Mouse (Mus musculus): ENCODE results near the gene Ddn. TPM values are rescaled to one million over a fixed set of nuclear protein-coding genes. Genes with fewer than 3 reads are reported as not detected.

Gene Ddn
- 0.09 and 0.16 TPM in 2 replicates for polyA plus RNA-seq (2015; fragmentation: Nextera tagmentation; extraction: Ambion mirVana)

DNA sequence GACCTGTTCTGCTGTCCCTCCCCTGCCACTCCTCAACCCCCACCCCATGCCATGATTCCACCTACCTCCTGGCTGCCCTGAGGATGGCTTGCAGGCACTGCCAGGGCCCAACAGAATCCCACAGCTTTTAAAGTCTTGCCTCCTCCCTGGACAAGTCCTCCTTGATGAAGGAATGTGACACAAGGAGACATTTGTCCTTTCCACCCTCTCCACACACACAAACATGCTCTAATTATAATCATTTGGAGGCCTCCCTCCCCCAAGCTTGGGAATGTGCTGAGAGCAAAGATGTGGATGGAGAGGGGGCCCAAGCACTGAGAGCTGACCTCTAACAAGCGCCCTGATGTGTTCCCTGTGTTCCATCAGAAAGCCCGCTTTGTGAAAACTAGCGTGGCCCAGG, at the start of gene Ddn:
Ddn (minus strand) TSS at position 101 of the 400 bp plus-strand sequence.
- H3K9me3 ChIP-seq = no peaks in the 10 kb centered on the region
- ATAC-seq (ENCODE audit: extremely low read depth, insufficient number of reproducible peaks, low FRiP score, low TSS enrichment) = no peak
- H3K27me3 ChIP-seq (replicated peaks) = peaks cover 65% of the 10 kb centered on the region
- H3K36me3 ChIP-seq = peaks cover 39% of the 10 kb centered on the region
- peak within 1 kb of the TSS; percentile 76 for H3K9ac ChIP-seq
- 33% methylated on average over 3 of the region's 3 CpGs for WGBS
- H3K4me3 ChIP-seq = peak within 1 kb of the TSS; percentile 57
- peaks cover 51% of the 10 kb centered on the region for H3K4me1 ChIP-seq
- peak within 1 kb of the TSS; percentile 77 for H3K4me2 ChIP-seq
- no peak within 1 kb of the TSS for H3K27ac ChIP-seq (replicated peaks)

- no peaks in the 10 kb centered on the region for H3K27me3 ChIP-seq (replicated peaks)
- no peaks in the 10 kb centered on the region for H3K4me1 ChIP-seq
- H3K4me3 ChIP-seq = no peak overlapping the region
- no peak for ATAC-seq (ENCODE audit: extremely low read depth, insufficient number of reproducible peaks, low FRiP score, low TSS enrichment)
- no peaks in the 10 kb centered on the region for H3K9me3 ChIP-seq
- peaks cover 100% of the 10 kb centered on the region for H3K36me3 ChIP-seq
- no peak overlapping the region for H3K4me2 ChIP-seq
- 88% methylated on average over 16 of the region's 16 CpGs for WGBS
- H3K27ac ChIP-seq (replicated peaks) = no peak overlapping the region
- no peak overlapping the region for H3K9ac ChIP-seq
Measured at GRCm38 (mm10) chr15:98854214-98854613, 44.9 kb upstream of the Ddn start.

DNA sequence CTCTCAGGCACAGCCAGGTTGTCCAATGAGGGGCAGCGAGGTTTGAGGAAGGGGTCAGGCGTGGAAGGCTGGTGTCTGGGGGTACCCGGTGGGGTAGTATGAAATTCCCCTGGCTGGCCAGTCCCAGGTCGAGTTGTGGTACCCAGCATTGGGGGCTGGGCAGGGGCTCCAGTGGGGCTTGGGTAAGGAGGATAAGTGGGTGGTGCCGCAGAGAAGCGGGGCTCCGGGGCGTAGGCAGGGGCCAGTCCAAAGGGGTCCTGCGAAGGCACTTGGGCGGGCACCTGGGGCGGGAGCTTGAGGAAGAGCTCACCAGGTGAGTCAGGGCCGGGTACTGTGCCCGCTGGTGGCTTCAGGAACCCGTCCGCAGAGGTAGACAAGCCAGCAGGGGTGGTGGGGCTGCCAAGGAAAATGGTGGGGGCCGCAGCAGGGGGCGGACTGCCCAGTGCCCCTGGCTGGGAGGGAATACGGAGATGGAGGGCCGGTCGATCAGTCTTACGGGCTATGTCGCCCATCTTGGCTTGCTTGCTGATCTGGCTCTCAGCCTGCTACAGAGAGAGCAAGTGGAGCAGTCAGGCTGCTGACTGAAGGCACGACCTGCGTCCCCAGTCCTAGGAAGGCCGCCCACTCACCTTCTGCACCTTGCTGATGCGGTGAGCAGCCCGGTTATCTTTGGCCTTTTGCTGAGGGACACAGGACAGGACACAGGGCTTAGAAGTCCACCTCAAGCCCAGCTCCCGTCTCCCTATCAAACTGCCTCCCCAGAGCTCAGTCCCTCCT, 44.1 kb upstream of the Ddn start:
- Histone ChIP-seq H3K27ac (replicated peaks) (no peak overlapping the region), H3K36me3 (peaks cover 100% of the 10 kb centered on the region), H3K4me3 (no peak overlapping the region), H3K4me1 (no peaks in the 10 kb centered on the region), H3K9me3 (no peaks in the 10 kb centered on the region), H3K4me2 (no peak overlapping the region), H3K9ac (no peak overlapping the region), H3K27me3 (replicated peaks) (no peaks in the 10 kb centered on the region)
- ATAC-seq (ENCODE audit: extremely low read depth, insufficient number of reproducible peaks, low FRiP score, low TSS enrichment) = no peak
- WGBS = 89% methylated on average over 28 of the region's 28 CpGs

GRCm38 (mm10) chr15:98852733-98853132, 43.4 kb upstream of the Ddn start:
- no peak for ATAC-seq (ENCODE audit: extremely low read depth, insufficient number of reproducible peaks, low FRiP score, low TSS enrichment)
- 88% methylated on average over 9 of the region's 9 CpGs for WGBS
- H3K9me3 ChIP-seq = no peaks in the 10 kb centered on the region
- peaks cover 100% of the 10 kb centered on the region for H3K36me3 ChIP-seq
- no peak overlapping the region for H3K9ac ChIP-seq
- no peaks in the 10 kb centered on the region for H3K27me3 ChIP-seq (replicated peaks)
- no peaks in the 10 kb centered on the region for H3K4me1 ChIP-seq
- no peak overlapping the region for H3K27ac ChIP-seq (replicated peaks)
- no peak overlapping the region for H3K4me2 ChIP-seq
- no peak overlapping the region for H3K4me3 ChIP-seq

- Histone ChIP-seq H3K4me1 (no peaks in the 10 kb centered on the region), H3K4me3 (no peak overlapping the region), H3K4me2 (no peak overlapping the region), H3K27me3 (replicated peaks) (no peaks in the 10 kb centered on the region), H3K27ac (replicated peaks) (no peak overlapping the region), H3K36me3 (peaks cover 100% of the 10 kb centered on the region), H3K9ac (no peak overlapping the region), H3K9me3 (no peaks in the 10 kb centered on the region)
- 89% methylated on average over 9 of the region's 9 CpGs for WGBS
- no peak for ATAC-seq (ENCODE audit: extremely low read depth, insufficient number of reproducible peaks, low FRiP score, low TSS enrichment)
Measured at GRCm38 (mm10) chr15:98852071-98852470, 42.8 kb upstream of the Ddn start.

GRCm38 (mm10) chr15:98851229-98851818, 42.0 kb upstream of the Ddn start:
- peaks cover 100% of the 10 kb centered on the region for H3K36me3 ChIP-seq
- no peak for ATAC-seq (ENCODE audit: extremely low read depth, insufficient number of reproducible peaks, low FRiP score, low TSS enrichment)
- no peaks in the 10 kb centered on the region for H3K9me3 ChIP-seq
- no peaks in the 10 kb centered on the region for H3K4me1 ChIP-seq
- H3K9ac ChIP-seq = no peak overlapping the region
- H3K27me3 ChIP-seq (replicated peaks) = no peaks in the 10 kb centered on the region
- no peak overlapping the region for H3K4me3 ChIP-seq
- H3K27ac ChIP-seq (replicated peaks) = no peak overlapping the region
- no peak overlapping the region for H3K4me2 ChIP-seq
- WGBS = 90% methylated on average over 21 of the region's 21 CpGs

DNA sequence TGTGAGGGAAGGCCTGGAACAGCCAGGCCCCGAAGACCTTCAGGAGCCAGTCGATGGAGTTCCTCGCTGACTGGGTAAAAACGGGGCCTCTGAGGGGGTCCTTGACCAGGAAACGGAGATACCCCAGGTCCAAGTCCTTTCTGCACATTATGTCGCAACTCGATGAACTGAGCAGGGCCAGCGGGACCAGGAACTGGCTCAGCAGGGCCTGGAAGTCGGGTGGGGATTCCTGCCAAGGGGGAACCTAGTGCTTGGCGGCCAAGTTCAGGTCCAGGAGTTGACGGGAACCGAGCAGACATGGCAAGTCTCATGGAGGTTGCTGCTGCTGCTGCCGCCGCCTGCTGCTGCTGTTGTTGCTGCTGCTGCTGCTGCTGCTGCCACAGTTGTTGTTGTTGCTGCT, 41.4 kb upstream of the Ddn start:
- WGBS = 89% methylated on average over 14 of the region's 14 CpGs
- Histone ChIP-seq H3K27me3 (replicated peaks) (no peaks in the 10 kb centered on the region), H3K9me3 (no peaks in the 10 kb centered on the region), H3K9ac (no peak overlapping the region), H3K4me3 (no peak overlapping the region), H3K4me1 (no peaks in the 10 kb centered on the region), H3K36me3 (peaks cover 100% of the 10 kb centered on the region), H3K27ac (replicated peaks) (no peak overlapping the region), H3K4me2 (no peak overlapping the region)
- ATAC-seq (ENCODE audit: extremely low read depth, insufficient number of reproducible peaks, low FRiP score, low TSS enrichment) = no peak

- Histone ChIP-seq H3K4me2 (no peak overlapping the region), H3K9me3 (no peaks in the 10 kb centered on the region), H3K4me3 (no peak overlapping the region), H3K9ac (no peak overlapping the region), H3K27ac (replicated peaks) (no peak overlapping the region), H3K36me3 (peaks cover 100% of the 10 kb centered on the region), H3K27me3 (replicated peaks) (no peaks in the 10 kb centered on the region), H3K4me1 (no peaks in the 10 kb centered on the region)
- whole genome bisulfite sequencing = 86% methylated on average over 16 of the region's 16 CpGs
- no peak for ATAC-seq (ENCODE audit: extremely low read depth, insufficient number of reproducible peaks, low FRiP score, low TSS enrichment)
Measured at GRCm38 (mm10) chr15:98849956-98850600, 40.8 kb upstream of the Ddn start.

DNA sequence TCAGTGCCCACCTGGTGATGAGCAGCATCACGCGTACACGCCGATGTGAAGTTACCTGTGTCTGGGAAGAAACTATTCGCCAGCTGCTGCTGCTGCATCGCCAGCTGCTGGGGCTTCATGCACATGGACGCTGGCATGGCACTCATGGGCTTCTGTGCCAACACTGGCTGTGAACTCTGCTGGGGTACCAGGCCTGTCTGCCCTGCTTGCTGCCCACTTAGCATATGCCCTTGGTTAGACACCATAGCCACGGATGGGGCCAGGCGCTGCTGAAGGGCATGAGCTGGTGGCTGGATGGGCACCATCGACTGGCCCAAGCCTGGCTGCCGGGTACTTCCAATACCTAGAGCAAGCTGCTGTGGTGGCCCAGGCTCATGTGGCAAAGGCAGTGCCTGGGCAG, 39.9 kb upstream of the Ddn start:
- WGBS = 95% methylated on average over 11 of the region's 11 CpGs
- Histone ChIP-seq H3K4me2 (no peak overlapping the region), H3K9me3 (no peaks in the 10 kb centered on the region), H3K36me3 (peaks cover 100% of the 10 kb centered on the region), H3K27ac (replicated peaks) (no peak overlapping the region), H3K9ac (no peak overlapping the region), H3K4me3 (no peak overlapping the region), H3K27me3 (replicated peaks) (no peaks in the 10 kb centered on the region), H3K4me1 (no peaks in the 10 kb centered on the region)
- ATAC-seq (ENCODE audit: extremely low read depth, insufficient number of reproducible peaks, low FRiP score, low TSS enrichment) = no peak

DNA sequence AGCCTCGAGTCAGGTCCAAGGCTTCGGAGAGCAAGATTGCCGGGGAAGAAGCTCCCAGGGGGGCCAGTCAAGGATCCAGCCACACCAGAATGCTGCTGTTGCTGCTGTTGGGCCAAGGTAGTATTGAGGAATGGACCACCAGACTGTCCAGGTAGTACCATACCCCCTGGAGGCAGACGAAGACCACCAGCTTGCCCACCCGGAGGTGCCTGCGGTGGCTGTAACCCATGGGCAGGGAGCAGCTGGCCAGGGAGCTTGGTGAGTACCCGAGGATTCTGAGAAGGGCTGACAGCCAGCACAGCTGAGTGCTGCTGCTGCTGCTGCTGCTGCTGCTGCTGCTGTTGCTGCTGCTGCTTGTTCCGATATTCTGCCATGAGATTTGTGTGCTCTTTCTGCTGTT, 36.9 kb upstream of the Ddn start:
- Histone ChIP-seq H3K4me2 (no peak overlapping the region), H3K4me3 (no peak overlapping the region), H3K27me3 (replicated peaks) (no peaks in the 10 kb centered on the region), H3K36me3 (peaks cover 100% of the 10 kb centered on the region), H3K27ac (replicated peaks) (no peak overlapping the region), H3K9ac (no peak overlapping the region), H3K9me3 (no peaks in the 10 kb centered on the region), H3K4me1 (no peaks in the 10 kb centered on the region)
- ATAC-seq (ENCODE audit: extremely low read depth, insufficient number of reproducible peaks, low FRiP score, low TSS enrichment) = no peak
- WGBS = 89% methylated on average over 8 of the region's 8 CpGs

GRCm38 (mm10) chr15:98845149-98845548, 35.9 kb upstream of the Ddn start:
- Histone ChIP-seq H3K36me3 (peaks cover 100% of the 10 kb centered on the region), H3K4me1 (no peaks in the 10 kb centered on the region), H3K27ac (replicated peaks) (no peak overlapping the region), H3K4me3 (no peak overlapping the region), H3K9me3 (no peaks in the 10 kb centered on the region), H3K27me3 (replicated peaks) (no peaks in the 10 kb centered on the region), H3K9ac (no peak overlapping the region), H3K4me2 (no peak overlapping the region)
- no peak for ATAC-seq (ENCODE audit: extremely low read depth, insufficient number of reproducible peaks, low FRiP score, low TSS enrichment)
- WGBS = 95% methylated on average over 2 of the region's 2 CpGs
